Mouse (Mus musculus): Measurements from ENCODE around the gene 2410137M14Rik.

Gene 2410137M14Rik

GRCm38 (mm10) chr17:36947051-36947819 is 33.8 kb downstream of the 2410137M14Rik start:
- DNase-seq, result peak; percentile 80 to 81

GRCm38 (mm10) chr17:36944121-36944775 is 36.8 kb downstream of the 2410137M14Rik start:
- peak in 1 of 2 experiments; percentile 34 for DNase-seq

- DNase-seq, result no peak
Measured at GRCm38 (mm10) chr17:36943691-36944090, 37.3 kb downstream of the 2410137M14Rik start.

- DNase-seq, result peak; percentile 57 to 59
Measured at GRCm38 (mm10) chr17:36942791-36943471, 38.1 kb downstream of the 2410137M14Rik start, which contains the start of gene Rnf39. Rnf39 (plus strand) TSS chr17:36942918.

- peak; percentile 74 to 83 for DNase-seq
Measured at GRCm38 (mm10) chr17:36942391-36942790, 38.6 kb downstream of the 2410137M14Rik start.

GRCm38 (mm10) chr17:36938056-36938455 is 43.0 kb downstream of the 2410137M14Rik start:
- DNase-seq, result no peak

DNA sequence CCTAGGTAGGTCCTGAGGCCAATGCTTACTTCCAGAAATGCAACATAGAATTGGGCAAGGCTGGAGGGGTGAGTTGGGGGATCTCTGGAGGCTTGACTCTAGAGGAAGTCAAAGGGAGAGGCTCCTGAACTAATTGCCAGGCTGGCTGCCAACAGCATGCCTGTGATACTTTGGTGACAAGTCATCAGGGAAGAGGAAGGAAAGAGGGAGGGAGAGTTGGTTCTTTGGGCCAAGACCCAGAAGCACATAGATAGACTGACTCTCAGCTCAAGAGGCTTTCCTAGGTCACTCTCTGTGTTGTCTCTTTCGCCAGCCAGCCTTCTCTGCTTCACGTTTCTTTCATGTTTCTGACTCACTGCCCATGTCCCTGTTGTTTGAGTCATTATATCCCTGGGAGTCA is 49.2 kb downstream of the 2410137M14Rik start:
- DNase-seq, result no peak

DNA sequence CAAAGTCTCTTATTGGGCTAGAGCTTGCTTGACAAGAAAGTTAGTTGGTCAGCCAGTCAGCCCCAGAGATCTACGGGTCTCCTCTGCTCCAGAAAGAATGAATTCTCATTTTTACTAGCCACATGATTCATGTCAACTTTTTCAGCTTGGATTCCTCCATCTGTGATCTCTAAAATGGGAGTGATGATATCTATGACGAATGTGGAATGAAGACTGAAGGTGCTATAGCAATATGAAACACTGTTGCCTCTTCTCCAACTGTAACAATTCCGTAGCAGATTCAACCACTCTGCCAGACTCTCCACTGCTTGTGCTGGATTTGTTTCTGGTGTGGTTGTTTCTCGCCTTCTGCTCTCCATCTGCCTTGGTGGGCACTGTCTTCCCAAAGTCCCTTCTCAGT is 49.9 kb downstream of the 2410137M14Rik start:
- no peak for DNase-seq

DNA sequence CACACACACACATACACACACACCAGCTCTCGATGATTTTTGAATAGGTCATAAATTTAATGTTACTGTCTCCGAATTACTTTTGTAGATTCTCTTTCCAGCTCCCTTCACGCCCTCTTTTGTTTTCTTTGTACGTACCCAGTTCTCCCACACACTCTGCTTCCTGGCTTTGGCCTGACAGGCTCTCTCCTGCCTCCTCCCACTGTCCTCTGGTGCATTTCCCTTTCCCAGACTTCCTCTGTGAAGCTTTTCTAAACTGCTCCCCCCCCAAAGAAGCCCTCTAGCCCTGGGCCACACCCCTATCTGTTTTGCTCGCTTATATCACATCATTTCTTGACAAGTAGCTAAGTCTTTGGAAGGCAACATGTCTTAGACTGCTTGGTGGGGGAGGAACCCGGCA is 50.8 kb downstream of the 2410137M14Rik start:
- DNase-seq, result no peak

GRCm38 (mm10) chr17:36929236-36929932 is 51.7 kb downstream of the 2410137M14Rik start:
- no peak for DNase-seq

Data from cerebellum, postnatal 25 days (tissue).